Mouse (Mus musculus): ENCODE data around the gene Adcy9.

- TF ChIP-seq CTCF (IDR thresholded peaks at IDR 0.05; ENCODE audit: extremely low read depth, insufficient read depth, insufficient read length, insufficient replicate concordance) (no peak), POLR2A (IDR thresholded peaks at IDR 0.05; ENCODE audit: low read depth, low read length) (no peak)
These were observed 34.3 kb upstream of the Adcy9 start for GRCm38 (mm10) chr16:4454563-4454962.
